Mouse (Mus musculus): ENCODE results near the gene Enpp3.

Gene Enpp3

DNA sequence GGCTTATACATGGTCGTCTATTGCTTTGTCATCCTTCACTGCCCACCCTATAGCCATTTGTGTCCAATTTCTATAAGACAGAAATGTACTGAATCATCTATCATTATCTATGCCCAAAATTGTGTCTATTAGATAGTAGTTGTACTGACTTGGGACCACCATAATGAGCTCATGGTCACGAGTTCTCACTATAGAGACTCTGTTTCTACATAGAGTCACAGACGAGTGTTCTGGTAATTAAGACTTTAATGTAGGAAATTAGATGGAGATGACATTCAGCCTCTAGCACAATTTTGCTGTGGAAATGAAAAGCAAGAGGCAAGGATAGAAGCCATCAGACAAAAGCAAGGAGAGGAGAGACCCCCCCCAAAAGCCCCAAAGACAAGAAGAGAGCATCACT lies 78.0 kb downstream of the Enpp3 start:
- DNase-seq (ENCODE audit: low read depth, low spot score): no peak

DNA sequence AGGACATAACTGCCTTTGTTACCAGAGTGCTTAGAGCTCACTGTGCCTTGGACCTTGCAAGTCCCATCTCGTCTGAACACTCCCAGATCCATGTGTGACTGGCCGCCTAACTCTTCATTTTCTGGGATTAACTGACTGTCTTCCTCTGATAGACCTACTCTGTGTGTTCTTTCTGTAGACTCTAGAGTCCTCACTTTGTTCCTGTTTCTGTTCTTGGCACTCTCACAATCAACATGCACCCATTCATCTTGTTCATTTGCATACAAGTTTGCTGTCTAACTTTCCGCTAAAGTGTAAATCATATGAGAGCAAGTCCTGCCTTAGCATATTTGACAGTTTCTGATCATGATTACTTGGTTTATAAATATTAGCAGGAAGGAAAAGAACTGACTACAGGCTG lies 79.4 kb downstream of the Enpp3 start:
- no peak for DNase-seq (ENCODE audit: low read depth, low spot score)

DNA sequence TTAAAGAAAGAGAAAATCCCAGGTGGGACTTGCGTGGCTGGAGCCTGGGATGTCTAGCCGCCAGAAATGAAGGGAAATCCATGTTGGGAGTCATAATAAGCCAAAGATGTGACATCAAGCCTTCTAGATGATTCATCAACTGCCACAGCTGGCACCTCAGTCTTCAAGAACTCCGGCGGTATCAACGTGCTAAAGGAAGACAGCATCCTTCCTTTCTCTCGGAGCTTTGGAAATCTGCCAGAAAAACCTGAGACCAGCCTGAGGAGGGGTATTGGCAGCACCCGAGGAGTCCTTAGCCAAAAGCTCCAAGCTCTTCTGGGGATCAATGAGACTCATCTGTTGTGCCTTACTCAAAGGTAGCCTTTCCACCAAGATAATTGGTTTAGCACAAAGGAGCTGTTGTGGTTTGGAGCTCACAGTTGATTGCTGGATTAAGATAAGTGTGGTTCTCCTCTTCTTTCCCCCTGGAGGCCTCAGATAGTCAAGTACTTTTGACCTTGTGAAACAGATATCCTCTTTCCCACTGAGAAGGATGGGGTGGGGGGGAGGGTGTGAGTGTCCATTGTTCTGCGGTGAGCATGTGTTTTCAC lies 84.2 kb downstream of the Enpp3 start:
- DNase-seq (ENCODE audit: low read depth, low spot score): no peak

DNA sequence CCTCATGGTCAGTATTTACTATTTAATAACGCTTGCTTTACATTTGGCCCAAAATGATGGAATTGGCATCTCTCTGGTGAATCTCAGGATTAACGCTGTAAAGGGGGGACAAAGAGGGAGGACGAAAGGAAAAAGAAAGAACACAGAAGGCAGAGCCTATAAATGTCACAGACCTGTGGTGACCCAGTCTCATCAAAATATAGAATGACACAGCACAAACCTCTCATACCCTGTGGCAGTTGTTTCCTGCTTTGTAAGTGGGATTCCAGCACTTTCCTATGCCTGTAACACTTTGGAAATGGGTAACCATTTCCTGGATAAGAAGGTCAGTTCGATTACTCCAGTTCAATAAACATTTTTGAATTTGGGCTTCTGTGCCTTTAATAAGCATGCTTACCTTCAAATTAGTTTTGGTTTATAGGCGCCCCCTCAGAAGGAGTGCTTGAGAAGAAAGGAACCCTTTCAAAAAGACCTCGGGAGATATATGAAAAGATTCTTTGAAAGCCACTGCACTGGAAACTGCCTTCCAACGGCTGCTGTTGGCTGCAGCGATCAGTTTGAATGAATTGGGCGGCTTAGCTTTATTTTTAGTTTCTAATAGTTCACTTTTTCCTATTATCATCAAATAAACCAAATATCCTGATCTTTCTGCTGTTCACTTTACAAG lies 87.6 kb downstream of the Enpp3 start:
- no peak for DNase-seq (ENCODE audit: low read depth, low spot score)

DNA sequence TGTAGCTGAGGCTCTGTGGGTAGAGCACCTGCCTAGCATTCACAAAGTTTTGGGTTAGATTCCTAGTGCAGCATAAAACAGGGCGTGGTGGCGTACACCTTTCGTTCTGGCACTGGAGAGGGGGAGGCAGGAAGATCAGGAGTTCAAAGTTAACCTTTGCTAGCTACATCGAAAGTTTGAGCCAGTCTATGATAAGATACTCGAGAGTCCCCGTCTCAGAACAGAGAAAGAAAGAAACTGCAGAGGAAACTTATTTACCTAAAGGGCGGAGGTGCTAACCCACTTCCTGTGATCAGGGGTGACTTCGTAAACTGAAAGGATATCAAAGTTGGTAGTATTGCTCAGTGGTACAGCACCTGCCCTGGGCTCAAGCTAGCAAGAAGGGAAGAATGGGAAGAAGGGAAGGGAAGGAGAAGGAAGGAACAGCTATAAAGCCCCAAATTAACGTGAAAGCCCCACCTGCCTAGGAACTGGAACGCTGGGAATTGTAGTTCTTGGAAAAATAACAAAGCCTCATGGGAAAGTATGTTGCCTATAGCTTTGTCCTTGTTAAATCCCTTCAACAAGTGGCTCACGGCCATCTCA lies 88.3 kb downstream of the Enpp3 start:
- DNase-seq (ENCODE audit: low read depth, low spot score): no peak

DNA sequence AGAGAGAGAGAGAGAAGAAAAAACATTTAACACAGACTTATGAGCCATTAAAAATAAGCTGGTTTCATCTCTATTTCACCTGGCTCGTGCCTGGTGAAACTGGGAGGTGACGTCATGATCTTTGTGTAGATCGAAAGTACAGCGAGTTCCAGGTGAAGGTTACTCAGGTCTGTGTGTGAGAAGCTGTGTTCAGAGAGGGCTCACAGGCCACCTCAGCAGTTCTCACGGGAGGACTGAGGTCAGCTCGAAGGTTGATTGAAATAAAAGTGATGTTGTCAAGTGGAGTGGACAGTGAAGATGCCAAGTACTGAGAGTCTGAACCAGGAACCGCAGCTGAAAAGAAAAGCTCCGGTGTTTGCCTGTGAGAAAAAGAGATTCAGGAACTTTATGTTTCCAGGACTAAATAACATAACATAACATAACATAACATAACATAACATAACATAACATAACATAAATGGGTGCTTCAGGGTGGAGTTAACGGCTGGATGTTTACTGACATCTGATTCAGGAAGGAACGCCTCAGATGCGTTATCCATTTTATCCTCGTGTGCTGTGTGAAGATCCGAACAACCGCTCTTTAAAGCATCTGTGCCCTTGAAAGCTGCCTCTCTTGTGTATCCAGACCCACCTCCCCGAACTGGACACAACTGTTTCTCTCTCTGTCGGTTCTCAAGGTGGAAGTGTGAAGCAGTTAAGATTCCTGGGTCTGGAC lies 88.9 kb downstream of the Enpp3 start:
- DNase-seq (ENCODE audit: low read depth, low spot score): no peak

DNA sequence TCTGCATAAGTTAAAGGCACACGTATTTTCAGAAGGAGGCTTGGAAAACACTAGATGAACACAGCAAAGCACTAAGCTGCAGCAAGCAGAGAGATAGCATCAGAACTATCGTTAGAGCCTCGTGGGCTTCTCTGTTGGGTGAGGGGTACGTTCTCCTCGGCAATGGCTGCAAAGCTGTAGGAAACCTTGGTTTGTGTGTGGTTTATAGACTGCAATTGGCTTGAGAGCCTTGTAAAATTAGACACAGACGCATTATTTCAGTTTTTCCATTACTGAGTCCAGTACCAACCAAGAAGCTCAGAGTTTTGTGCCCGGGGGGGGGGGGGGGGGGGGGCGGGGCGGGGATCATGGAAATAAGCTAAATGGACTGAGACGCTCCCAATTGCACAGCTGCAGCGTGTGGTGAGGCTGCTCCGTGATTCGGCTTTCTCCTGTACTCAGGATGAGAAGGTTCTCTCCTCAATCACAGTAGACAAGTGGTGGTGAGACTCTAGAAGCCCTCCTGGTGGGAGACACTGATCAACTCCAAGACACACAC lies 99.6 kb downstream of the Enpp3 start:
- no peak for DNase-seq (ENCODE audit: low read depth, low spot score)

DNA sequence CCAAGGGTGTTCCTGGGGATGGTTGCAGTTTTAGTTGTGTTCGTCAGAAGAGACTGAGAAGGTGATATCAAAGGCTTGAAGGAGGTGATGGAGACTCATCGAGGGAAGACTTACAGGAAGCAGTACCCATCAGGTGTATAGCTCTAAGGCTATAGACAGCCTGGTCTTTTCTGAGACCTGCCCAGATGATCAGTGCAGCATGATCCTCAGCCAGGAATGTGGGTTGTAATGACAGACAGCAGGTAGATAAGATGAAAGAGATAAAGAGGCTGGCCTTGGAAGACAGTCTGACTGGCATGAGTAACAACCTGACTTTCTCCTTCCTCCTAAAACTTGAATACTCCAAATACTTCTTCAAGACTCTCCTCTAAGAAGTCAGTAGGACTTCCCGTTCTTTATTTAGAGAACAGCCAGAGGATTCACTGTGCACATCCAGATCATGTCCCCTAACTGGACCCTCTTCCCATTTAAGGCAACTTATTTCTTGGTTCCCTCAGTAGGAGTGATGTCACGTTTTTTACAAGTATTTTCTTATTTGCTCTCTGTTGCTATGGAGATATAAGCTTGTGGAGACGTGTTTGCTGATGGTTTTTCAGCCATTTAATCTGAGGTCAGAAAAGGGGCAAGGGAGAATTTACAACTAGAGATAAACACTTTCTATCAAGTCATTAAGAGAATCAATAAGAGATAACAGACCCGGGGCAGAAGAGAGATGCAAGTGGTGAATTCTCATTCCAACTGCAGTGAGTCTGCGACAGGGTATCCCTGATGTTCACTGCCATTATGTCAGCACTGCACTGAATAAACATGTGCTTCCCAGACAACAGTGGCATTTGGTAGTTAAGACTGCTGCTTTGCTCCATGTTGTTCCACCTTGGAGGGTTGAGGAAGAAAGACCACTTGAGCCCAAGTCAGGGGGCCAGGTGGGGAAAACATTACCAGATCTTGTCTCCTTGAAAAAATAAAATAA lies 101.1 kb downstream of the Enpp3 start:
- no peak for DNase-seq (ENCODE audit: low read depth, low spot score)

DNA sequence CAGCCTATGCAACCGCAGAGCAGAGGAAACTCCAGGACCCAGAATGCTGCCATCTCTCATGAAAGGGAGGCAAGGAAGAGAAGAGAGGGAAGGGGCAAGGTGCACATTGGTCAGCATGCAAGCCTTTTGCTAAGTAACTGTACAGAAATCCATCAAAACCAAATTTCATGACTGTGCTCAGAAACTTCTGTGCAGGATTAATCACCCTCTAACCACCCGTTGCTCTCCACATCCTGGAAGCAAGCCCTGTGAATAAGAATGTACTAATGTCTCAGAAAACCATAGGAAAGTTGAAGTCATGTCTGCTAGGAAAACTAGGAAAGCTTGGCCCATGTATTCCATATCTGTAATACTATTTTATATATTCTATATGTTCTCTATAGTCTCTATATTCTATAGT lies 103.5 kb downstream of the Enpp3 start:
- DNase-seq (ENCODE audit: low read depth, low spot score): no peak

DNA sequence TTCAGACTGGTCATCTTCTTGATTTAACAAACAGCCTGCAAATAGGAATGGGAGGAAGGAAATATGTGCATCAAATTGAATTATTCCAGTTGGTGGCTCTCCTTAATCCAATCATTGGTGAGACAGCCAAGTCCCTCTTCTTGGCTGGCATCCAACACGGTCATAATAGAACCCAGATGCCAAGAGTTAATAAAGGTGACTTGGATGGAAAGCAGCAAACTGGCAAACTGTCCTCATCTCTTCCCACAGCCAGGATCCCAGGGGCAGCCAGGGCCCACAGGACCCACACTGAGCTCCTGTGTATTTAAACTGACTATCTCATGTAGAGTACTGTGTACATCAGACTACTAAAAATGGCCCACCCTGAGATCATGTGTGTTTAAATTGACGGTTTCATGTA lies 104.2 kb downstream of the Enpp3 start:
- DNase-seq (ENCODE audit: low read depth, low spot score): no peak

DNA sequence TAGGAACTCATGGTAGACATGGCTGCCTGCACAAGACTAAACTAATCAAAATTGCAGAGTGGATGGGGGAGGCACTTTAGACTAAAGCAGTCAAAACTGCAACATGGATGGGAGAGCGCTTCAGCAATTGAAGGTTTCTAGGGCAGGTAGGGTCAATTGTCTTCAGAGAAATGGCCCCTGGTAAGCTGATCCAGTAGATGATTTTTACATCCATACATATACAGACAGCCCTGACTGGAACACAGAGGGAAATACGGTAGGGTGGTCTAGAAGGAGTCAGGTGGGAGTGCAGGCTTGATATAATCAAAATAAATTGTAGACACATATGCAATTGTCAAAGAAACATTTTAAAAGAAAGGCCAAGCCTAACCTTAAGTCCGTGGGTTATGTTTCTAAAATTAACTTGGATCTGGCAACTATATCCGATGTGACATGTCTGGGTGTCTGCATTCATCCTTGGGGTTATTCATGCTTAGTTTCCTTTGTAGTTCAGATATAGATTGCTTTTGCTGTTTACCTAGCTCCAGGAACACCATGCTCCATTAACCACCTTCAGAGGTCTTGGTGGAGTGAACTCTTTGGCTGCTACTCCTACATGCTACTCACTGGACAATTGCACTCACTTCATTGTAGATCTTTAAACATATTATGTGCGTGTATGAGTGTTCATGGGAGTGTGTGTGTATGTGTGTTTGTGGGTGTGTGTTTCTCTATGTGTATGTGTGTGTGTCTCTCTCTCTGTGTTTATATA lies 107.4 kb downstream of the Enpp3 start:
- DNase-seq (ENCODE audit: low read depth, low spot score): no peak

DNA sequence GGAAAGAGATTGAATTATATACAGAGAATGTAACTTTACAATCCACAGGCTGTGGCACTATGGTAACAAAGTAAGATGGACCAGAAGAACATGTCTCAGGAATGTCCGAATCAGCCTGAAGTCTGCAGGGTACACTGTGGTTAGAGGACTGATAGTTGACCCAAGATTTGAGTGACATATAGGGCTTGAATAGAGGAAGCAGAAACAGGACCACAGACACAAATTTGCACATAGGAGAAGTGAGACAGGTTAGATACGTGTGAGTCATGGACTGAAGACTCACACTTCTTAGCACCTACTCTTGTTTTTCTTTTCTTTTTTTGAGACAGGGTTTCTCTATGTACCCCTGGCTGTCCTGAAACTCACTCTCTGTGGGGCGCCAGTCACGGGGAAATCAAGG lies 115.1 kb downstream of the Enpp3 start:
- no peak for DNase-seq (ENCODE audit: low read depth, low spot score)

DNA sequence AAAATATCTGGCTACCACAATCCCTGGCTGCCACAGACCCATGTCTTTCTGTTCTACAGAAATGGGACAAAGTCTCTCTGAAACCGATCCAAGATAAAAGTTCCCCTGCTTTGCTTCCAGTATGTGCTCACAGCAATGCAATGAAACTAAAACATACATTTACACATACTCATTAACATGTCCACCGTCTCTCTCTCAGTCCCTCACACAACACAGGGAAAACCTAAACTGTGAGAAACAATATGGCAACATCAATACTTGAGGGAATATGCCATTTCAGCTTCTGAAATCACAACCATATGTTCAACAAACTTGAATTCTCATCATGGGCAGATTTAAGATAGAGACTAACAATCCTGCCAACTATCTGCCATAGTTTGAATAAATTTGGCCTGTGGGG lies 117.4 kb downstream of the Enpp3 start:
- DNase-seq (ENCODE audit: low read depth, low spot score): no peak

Measured in forelimb bud, embryonic 11.5 days (tissue).